Mouse (Mus musculus): ENCODE measurements around the gene Hist1h1d. TPM values are rescaled to one million over a fixed set of nuclear protein-coding genes. Genes with fewer than 3 reads are reported as not detected.
"Not testable (repeated sequence)": the region's sequence is repeated elsewhere in the genome, so short reads cannot be mapped to it uniquely, and the experiment has no call there.

Gene Hist1h1d
- polyA plus RNA-seq, 1 experiment from 2014 or later, result 0.66 TPM

DNA sequence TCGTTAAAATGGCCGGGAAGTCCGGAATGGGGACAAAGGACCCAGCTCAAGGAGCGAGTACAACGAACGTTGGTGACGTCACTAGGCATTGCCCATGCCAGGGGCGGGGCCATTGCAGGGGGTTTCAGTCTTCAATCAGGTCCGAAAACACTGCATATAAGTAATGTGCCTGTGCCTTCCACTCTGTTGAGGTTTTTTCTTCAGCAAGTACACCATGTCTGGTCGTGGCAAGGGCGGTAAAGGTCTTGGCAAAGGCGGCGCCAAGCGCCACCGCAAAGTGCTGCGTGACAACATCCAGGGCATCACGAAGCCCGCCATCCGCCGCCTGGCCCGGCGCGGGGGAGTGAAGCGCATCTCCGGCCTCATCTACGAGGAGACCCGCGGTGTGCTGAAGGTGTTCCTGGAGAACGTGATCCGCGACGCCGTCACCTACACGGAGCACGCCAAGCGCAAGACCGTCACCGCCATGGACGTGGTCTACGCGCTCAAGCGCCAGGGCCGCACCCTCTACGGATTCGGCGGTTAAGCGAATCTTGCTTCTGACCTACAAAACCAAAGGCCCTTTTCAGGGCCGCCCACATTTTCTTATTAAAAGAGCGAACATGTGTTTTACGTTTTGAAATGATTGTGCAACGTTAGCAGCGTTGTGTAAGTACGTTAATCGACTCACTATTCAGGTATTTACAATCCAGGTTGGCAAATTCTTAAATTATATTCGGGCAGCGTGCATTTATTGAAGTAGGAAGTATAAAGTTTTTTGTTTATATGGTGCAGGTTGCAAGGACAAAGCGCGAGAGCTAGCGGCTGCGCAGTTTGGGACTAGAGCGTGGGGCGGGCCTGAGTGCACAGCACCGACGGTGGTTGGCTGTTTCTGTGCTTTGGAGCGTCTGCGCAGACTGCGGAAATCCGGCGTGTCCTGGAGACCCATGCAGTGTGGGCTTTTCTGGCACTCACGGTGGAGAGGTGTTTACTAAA is 21.9 kb upstream of the Hist1h1d start, which contains the start of gene Hist1h4h:
TSS of gene Hist1h4h (plus strand) at position 150 of the 975 bp plus-strand sequence.
- Histone ChIP-seq H3K27me3 (no peaks in the 10 kb centered on the region), H3K9ac (peak within 1 kb of the TSS; percentile 66), H3K4me1 (peaks cover 34% of the 10 kb centered on the region), H3K27ac (peak within 1 kb of the TSS; percentile 98), H3K4me3 (replicated peaks) (peak within 1 kb of the TSS; percentile 56), H3K4me2 (peak within 1 kb of the TSS; percentile 58), H3K9me3 (replicated peaks) (no peaks in the 10 kb centered on the region), H3K36me3 (no peaks in the 10 kb centered on the region)
- under 1% methylated on average over 61 of the region's 70 CpGs for WGBS
- peak; percentile 76 for ATAC-seq (replicated peaks; ENCODE audit: low FRiP score)

DNA sequence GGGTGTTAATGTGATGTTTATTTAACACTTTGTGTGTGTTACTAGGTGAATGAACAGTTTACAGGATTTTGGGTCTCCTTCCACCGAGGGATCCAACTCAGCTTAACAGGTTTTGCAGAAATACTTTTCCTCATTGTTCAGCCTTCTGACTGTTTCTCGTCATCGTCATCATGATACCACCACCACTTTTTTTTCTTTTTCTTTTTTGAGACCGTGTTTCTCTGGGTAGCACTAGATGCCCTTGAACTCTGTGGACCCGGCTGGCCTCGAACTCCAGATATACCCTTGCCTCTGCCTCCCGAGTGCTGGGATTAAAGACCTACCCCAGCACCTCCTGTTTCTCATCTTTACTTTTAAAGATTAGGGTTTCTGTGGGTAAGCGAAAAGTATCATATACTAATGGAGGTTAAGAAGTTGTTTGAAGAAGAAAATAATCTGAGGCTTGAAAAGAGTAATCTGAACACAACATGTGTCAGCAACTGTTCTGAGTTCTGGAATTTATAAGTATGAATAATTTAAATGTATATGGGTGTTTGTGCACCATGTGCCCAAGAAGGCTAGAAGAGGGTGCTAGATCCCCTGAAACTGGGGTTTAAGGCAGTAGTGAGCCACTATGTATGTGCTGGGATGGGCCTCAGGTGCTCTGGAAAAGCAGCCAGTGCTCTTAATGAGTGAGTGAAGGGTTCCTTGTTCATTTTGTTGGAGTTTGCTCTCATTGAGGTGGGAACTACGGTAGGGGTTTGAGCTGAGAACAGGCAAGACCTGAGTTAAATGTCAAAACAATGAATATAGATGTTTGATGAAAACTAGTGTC is 20.6 kb upstream of the Hist1h1d start:
- Histone ChIP-seq H3K4me3 (replicated peaks) (peak overlapping the region; percentile 56), H3K27ac (peak overlapping the region; percentile 98), H3K36me3 (no peaks in the 10 kb centered on the region), H3K9me3 (replicated peaks) (no peaks in the 10 kb centered on the region), H3K9ac (peak overlapping the region; percentile 47), H3K4me1 (peaks cover 46% of the 10 kb centered on the region), H3K4me2 (peak overlapping the region; percentile 58), H3K27me3 (no peaks in the 10 kb centered on the region)
- 24% methylated on average over 9 of the region's 9 CpGs for WGBS
- no peak for ATAC-seq (replicated peaks; ENCODE audit: low FRiP score)

DNA sequence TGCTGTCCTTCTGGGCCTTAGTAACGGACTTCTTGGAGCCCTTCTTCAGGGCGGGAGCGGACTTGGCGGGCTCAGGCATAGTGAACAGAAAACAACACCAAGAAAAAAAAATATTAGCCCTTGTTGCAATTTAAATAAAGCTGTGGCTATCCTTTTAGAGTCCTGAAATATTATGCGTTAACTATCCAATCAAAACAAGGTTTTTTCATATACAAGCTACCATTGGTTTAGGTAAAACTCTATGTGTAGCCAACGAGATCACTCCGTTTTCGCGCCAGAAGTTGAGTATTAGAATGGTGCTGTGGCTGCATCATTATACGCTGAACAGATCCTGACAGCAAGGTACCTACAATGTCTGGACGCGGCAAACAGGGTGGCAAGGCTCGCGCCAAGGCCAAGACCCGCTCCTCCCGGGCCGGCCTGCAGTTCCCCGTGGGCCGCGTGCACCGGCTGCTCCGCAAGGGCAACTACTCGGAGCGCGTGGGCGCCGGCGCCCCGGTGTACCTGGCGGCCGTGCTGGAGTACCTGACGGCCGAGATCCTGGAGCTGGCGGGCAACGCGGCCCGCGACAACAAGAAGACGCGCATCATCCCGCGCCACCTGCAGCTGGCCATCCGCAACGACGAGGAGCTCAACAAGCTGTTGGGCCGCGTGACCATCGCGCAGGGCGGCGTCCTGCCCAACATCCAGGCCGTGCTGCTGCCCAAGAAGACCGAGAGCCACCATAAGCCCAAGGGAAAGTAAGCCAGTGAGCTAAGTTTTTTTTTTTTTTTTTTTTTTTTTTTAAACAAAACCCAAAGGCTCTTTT is 19.3 kb upstream of the Hist1h1d start, which contains the start of gene Hist1h2af:
TSS of gene Hist1h2af (plus strand) at position 347 of the 808 bp plus-strand sequence.
- H3K4me2 ChIP-seq, result peak within 1 kb of the TSS; percentile 58
- under 1% methylated on average over 28 of the region's 53 CpGs for WGBS
- not testable (repeated sequence) for H3K36me3 ChIP-seq; H3K9me3 ChIP-seq (replicated peaks); H3K27me3 ChIP-seq
- H3K9ac ChIP-seq, result peak within 1 kb of the TSS; percentile 47
- peaks cover 45% of the 10 kb centered on the region for H3K4me1 ChIP-seq
- ATAC-seq (replicated peaks; ENCODE audit: low FRiP score), result peak; percentile 63
- peak within 1 kb of the TSS; percentile 98 for H3K27ac ChIP-seq
- H3K4me3 ChIP-seq (replicated peaks), result peak within 1 kb of the TSS; percentile 56

DNA sequence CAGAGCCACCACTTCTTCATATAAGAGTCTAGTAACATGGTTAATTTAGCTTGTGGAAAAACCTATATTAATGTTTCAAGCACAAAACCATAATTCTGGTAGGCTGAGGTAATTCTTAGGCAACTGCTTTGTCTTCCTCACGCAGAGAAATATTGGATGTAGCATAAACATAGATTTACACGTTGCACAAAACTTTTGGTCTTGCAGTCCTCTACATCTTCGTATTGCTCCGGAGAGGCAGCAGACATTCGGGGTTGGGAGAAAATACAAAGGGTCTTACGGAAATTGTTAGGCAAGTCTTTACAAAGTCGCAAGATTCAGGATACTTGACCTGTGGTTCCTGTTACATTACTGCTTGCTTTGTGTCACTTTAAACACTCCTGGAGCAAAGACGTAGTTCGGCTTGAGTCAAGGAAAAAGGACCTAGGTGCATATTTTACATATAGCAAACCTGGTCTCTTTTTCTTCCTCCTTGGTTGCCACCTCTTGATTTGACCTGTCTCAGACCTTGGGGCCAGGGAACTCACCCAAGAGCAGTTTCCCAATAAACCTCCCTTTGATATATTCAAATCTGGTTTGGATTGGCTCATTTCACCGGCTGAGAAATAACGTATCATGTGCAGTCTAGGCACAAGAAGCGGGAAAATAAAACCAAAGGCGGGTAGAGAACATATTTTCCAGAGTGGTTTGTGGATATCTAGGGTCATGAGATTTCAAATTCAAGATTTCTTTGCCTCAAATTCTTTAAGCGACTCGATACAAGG is 18.5 kb upstream of the Hist1h1d start:
- ATAC-seq (replicated peaks; ENCODE audit: low FRiP score), result 0 out of 2 replicates have a peak, but pooled peaks have one; percentile 13
- peak overlapping the region; percentile 56 for H3K4me3 ChIP-seq (replicated peaks)
- under 1% methylated on average over 15 of the region's 15 CpGs for WGBS
- H3K4me1 ChIP-seq, result peaks cover 40% of the 10 kb centered on the region
- peak overlapping the region; percentile 58 for H3K4me2 ChIP-seq
- H3K36me3 ChIP-seq, result no peaks in the 10 kb centered on the region
- H3K27me3 ChIP-seq, result no peaks in the 10 kb centered on the region
- peak overlapping the region; percentile 98 for H3K27ac ChIP-seq
- H3K9ac ChIP-seq, result peak overlapping the region; percentile 40
- H3K9me3 ChIP-seq (replicated peaks), result no peaks in the 10 kb centered on the region

DNA sequence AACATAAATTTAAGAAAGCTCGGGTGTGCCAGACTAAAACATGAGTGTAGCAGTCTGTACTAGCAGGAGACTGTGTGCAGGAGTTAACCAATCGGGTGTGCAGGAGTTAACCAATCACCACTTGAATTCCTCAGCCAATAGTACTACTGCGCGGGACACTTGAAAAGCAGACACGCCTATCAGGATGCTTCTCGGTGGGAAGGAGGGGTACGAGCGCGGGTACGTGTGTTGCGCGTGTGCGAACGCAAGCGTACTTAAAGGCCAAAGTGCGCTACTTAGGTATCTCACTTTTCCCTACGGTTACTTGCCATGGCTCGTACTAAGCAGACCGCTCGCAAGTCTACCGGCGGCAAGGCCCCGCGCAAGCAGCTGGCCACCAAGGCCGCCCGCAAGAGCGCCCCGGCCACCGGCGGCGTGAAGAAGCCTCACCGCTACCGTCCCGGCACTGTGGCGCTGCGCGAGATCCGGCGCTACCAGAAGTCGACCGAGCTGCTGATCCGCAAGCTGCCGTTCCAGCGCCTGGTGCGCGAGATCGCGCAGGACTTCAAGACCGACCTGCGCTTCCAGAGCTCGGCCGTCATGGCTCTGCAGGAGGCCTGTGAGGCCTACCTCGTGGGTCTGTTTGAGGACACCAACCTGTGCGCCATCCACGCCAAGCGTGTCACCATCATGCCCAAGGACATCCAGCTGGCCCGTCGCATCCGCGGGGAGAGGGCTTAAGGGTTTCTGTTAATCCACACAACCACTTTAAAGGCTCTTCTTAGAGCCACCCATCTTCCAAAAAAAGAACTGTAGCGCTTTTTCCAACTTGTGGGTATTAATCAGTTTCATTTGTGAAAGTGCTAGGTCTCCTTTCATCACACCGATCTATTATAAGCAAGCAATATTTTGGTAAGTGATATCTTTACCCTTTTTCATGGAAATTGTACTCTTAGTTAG is 17.7 kb upstream of the Hist1h1d start, which contains the start of gene Hist1h3g:
TSS of gene Hist1h3g (plus strand) at position 286 of the 939 bp plus-strand sequence.
- not testable (repeated sequence) for H3K36me3 ChIP-seq; H3K9me3 ChIP-seq (replicated peaks); H3K27me3 ChIP-seq
- peak within 1 kb of the TSS; percentile 58 for H3K4me2 ChIP-seq
- peak within 1 kb of the TSS; percentile 98 for H3K27ac ChIP-seq
- H3K9ac ChIP-seq, result peak within 1 kb of the TSS; percentile 57
- peak; percentile 94 for ATAC-seq (replicated peaks; ENCODE audit: low FRiP score)
- under 1% methylated on average over 50 of the region's 62 CpGs for WGBS
- peaks cover 42% of the 10 kb centered on the region for H3K4me1 ChIP-seq
- peak within 1 kb of the TSS; percentile 56 for H3K4me3 ChIP-seq (replicated peaks)

DNA sequence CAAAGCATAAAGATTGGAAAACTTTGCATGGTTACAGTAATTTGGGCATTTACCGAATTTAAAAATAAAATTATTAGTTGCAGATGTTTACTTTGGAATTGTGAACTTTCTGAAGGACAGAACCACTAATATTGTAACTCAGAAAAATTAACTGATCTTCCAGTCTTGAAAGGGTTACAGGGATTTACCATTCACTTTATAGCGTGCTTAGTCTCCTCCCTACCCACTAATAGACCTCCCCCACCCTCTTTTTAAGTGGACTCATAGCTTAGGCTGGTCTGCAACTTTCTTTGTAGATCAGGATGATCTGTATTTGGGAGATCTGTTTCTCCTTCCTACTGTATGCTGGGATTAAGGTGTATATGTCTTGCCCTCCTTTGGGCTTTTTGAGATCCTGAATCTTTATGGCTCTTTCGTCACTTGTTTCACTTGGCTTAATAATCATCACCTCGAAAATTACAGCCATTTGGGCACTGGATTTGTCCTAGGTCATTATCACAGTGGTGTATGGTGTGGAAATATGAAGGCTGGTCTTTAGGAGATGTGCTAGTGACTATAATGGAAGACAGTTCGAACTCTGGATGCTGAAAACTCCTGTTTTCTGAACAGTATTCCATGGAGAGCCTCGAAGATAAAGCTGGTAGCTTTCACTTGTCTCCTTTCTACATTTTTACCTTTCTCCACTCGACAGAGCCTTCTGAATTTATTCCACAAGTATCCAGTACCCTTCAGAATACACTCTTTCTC is 16.8 kb upstream of the Hist1h1d start:
- H3K4me1 ChIP-seq, result peaks cover 46% of the 10 kb centered on the region
- no peaks in the 10 kb centered on the region for H3K27me3 ChIP-seq
- H3K4me3 ChIP-seq (replicated peaks), result peak overlapping the region; percentile 56
- H3K9me3 ChIP-seq (replicated peaks), result no peaks in the 10 kb centered on the region
- ATAC-seq (replicated peaks; ENCODE audit: low FRiP score), result no peak
- peak overlapping the region; percentile 58 for H3K4me2 ChIP-seq
- H3K9ac ChIP-seq, result peak overlapping the region; percentile 57
- peak overlapping the region; percentile 98 for H3K27ac ChIP-seq
- H3K36me3 ChIP-seq, result no peaks in the 10 kb centered on the region
- 13% methylated on average over 7 of the region's 7 CpGs for WGBS

DNA sequence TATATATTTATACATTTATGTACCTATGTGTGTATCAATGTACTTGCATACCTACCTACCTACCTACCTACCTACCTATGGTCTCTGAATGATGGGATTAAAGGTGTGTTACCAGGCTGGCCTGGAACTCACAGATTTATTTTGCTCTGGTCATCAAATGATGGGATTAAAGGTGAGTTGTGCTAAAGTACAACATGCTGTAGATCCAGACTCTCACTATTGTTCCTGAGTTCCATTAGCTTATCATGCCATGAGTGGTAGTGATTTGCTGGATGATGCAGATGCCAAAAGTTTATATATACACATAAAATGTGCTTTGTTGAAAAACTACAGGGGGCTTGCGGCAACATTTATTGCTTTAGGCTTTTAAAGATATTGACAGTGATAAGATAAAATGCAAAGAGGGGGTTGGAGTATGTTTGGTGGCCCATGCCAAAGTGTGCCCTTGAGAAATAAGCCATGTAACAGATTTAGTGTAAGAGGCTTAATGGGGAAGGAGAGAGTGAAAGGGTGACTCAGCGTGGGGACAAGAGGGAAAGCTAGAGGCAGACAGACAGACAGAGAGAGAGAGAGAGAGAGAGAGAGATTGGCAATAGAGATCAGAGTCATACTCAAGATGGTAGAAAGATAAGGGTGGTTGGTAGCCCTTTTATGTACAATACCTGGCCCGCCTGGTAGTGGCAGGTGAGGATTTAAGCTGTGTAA is 15.9 kb upstream of the Hist1h1d start:
- 0 out of 2 replicates have a peak overlapping the region, but pooled peaks have one; percentile 13 for H3K27ac ChIP-seq
- H3K36me3 ChIP-seq, result no peaks in the 10 kb centered on the region
- H3K9ac ChIP-seq, result no peak overlapping the region
- H3K4me2 ChIP-seq, result peak overlapping the region; percentile 58
- H3K9me3 ChIP-seq (replicated peaks), result no peaks in the 10 kb centered on the region
- peaks cover 45% of the 10 kb centered on the region for H3K4me1 ChIP-seq
- no peak for ATAC-seq (replicated peaks; ENCODE audit: low FRiP score)
- peak overlapping the region; percentile 56 for H3K4me3 ChIP-seq (replicated peaks)
- no peaks in the 10 kb centered on the region for H3K27me3 ChIP-seq
- 73% methylated on average over 3 of the region's 3 CpGs for WGBS

DNA sequence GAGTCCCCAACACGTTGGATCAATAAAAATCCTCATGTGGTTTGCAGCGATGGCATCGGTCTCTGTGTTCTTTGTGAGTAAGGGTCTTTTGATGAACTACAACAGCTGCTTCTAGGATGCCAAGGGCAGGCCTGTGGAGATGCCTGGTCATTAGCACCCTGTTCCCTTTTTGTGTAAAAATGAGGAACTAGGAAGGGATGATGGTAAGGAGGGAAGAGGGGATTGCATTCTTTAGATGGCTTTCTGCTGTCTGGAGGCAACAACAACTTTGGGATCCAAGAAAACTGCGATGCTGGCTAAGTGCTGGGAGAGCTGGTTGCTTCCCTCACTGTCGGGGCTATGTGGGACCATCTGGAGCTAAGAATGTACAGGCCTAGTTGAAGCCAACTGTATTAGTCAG is 14.8 kb upstream of the Hist1h1d start:
- no peak overlapping the region for H3K9ac ChIP-seq
- H3K36me3 ChIP-seq, result no peaks in the 10 kb centered on the region
- no peaks in the 10 kb centered on the region for H3K9me3 ChIP-seq (replicated peaks)
- H3K4me1 ChIP-seq, result peaks cover 41% of the 10 kb centered on the region
- no peak overlapping the region for H3K4me3 ChIP-seq (replicated peaks)
- 0 out of 2 replicates have a peak overlapping the region, but pooled peaks have one; percentile 2 for H3K4me2 ChIP-seq
- ATAC-seq (replicated peaks; ENCODE audit: low FRiP score), result no peak
- no peaks in the 10 kb centered on the region for H3K27me3 ChIP-seq
- 0 out of 2 replicates have a peak overlapping the region, but pooled peaks have one; percentile 18 for H3K27ac ChIP-seq
- WGBS, result 74% methylated on average over 5 of the region's 5 CpGs

DNA sequence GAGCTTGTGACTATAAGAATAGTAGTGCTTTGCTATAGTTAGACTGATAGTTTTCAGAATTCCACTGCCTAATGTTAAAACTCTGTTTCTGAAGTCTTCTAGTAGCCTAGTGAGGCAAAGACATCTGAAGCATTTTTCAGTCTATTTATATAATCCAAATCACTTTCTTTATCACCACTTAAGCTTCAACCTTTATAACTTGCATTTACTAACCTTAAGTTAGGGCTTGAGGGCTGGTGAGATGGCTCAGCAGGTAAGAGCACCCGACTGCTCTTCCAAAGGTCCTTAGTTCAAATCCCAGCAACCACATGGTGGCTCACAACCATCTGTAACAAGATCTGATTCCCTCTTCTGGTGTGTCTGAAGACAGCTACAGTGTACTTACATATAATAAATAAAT is 13.2 kb upstream of the Hist1h1d start:
- H3K9ac ChIP-seq; H3K4me2 ChIP-seq; H3K9me3 ChIP-seq (replicated peaks); H3K27ac ChIP-seq; H3K4me3 ChIP-seq (replicated peaks); H3K36me3 ChIP-seq; H3K27me3 ChIP-seq; ATAC-seq (replicated peaks; ENCODE audit: low FRiP score): not testable (repeated sequence)
- WGBS, result 85% methylated on average over 1 of the region's 1 CpGs
- H3K4me1 ChIP-seq, result peaks cover 35% of the 10 kb centered on the region

Data from kidney, embryonic 15.5 days (tissue).